Mouse (Mus musculus): Measurements from ENCODE around the gene Helq. TPM values are rescaled to one million over a fixed set of nuclear protein-coding genes. Genes with fewer than 3 reads are reported as not detected.

The Helq gene
- polyA plus RNA-seq, 1 experiment from 2014 or later = 12.9 TPM

GRCm38 (mm10) chr5:100832680-100833079 is 34.3 kb upstream of the Helq start:
- no peak for ATAC-seq (ENCODE audit: low FRiP score, low TSS enrichment)
- Histone ChIP-seq H3K9ac (replicated peaks; ENCODE audit: low read length) (no peak overlapping the region), H3K4me3 (ENCODE audit: low read length) (no peak overlapping the region), H3K27ac (ENCODE audit: low read length) (no peak overlapping the region), H3K4me2 (replicated peaks; ENCODE audit: low read depth, low read length) (no peak overlapping the region), H3K27me3 (ENCODE audit: insufficient read depth, low read length) (no peaks in the 10 kb centered on the region), H3K36me3 (ENCODE audit: insufficient read depth, low read length) (no peaks in the 10 kb centered on the region), H3K4me1 (ENCODE audit: insufficient read depth, low read length) (no peaks in the 10 kb centered on the region), H3K9me3 (ENCODE audit: low read length) (no peaks in the 10 kb centered on the region)
- WGBS = 80% methylated on average over 3 of the region's 3 CpGs

GRCm38 (mm10) chr5:100828701-100829100 is 30.3 kb upstream of the Helq start:
- no peak overlapping the region for H3K4me2 ChIP-seq (replicated peaks; ENCODE audit: low read depth, low read length)
- no peaks in the 10 kb centered on the region for H3K9me3 ChIP-seq (ENCODE audit: low read length)
- no peaks in the 10 kb centered on the region for H3K27me3 ChIP-seq (ENCODE audit: insufficient read depth, low read length)
- H3K4me3 ChIP-seq (ENCODE audit: low read length) = no peak overlapping the region
- WGBS = 73% methylated on average over 3 of the region's 3 CpGs
- no peaks in the 10 kb centered on the region for H3K4me1 ChIP-seq (ENCODE audit: insufficient read depth, low read length)
- no peak overlapping the region for H3K9ac ChIP-seq (replicated peaks; ENCODE audit: low read length)
- ATAC-seq (ENCODE audit: low FRiP score, low TSS enrichment) = no peak
- no peaks in the 10 kb centered on the region for H3K36me3 ChIP-seq (ENCODE audit: insufficient read depth, low read length)
- no peak overlapping the region for H3K27ac ChIP-seq (ENCODE audit: low read length)

- Histone ChIP-seq H3K9me3 (ENCODE audit: low read length) (no peaks in the 10 kb centered on the region), H3K36me3 (ENCODE audit: insufficient read depth, low read length) (no peaks in the 10 kb centered on the region), H3K4me3 (ENCODE audit: low read length) (no peak overlapping the region), H3K4me2 (replicated peaks; ENCODE audit: low read depth, low read length) (no peak overlapping the region), H3K9ac (replicated peaks; ENCODE audit: low read length) (no peak overlapping the region), H3K4me1 (ENCODE audit: insufficient read depth, low read length) (no peaks in the 10 kb centered on the region), H3K27me3 (ENCODE audit: insufficient read depth, low read length) (no peaks in the 10 kb centered on the region), H3K27ac (ENCODE audit: low read length) (no peak overlapping the region)
- 45% methylated on average over 7 of the region's 7 CpGs for WGBS
- no peak for ATAC-seq (ENCODE audit: low FRiP score, low TSS enrichment)
Observed at GRCm38 (mm10) chr5:100826531-100826930, 28.1 kb upstream of the Helq start.

- WGBS = 15% methylated on average over 2 of the region's 2 CpGs
Observed at GRCm38 (mm10) chr5:100825975-100826374, 27.6 kb upstream of the Helq start.

GRCm38 (mm10) chr5:100822826-100823225 is 24.4 kb upstream of the Helq start:
- 82% methylated on average over 7 of the region's 7 CpGs for WGBS
- Histone ChIP-seq H3K9me3 (ENCODE audit: low read length) (no peaks in the 10 kb centered on the region), H3K4me3 (ENCODE audit: low read length) (no peak overlapping the region), H3K36me3 (ENCODE audit: insufficient read depth, low read length) (no peaks in the 10 kb centered on the region), H3K27ac (ENCODE audit: low read length) (no peak overlapping the region), H3K4me1 (ENCODE audit: insufficient read depth, low read length) (peaks cover 4% of the 10 kb centered on the region; the same call in 1 of the 2 replicates), H3K9ac (replicated peaks; ENCODE audit: low read length) (no peak overlapping the region), H3K27me3 (ENCODE audit: insufficient read depth, low read length) (no peaks in the 10 kb centered on the region), H3K4me2 (replicated peaks; ENCODE audit: low read depth, low read length) (no peak overlapping the region)
- no peak for ATAC-seq (ENCODE audit: low FRiP score, low TSS enrichment)

More at GRCm38 (mm10) chr5:100825975-100826374, 27.6 kb upstream of the Helq start:
- no peak overlapping the region for H3K27ac ChIP-seq (ENCODE audit: low read length)
- H3K4me2 ChIP-seq (replicated peaks; ENCODE audit: low read depth, low read length) = no peak overlapping the region
- H3K36me3 ChIP-seq (ENCODE audit: insufficient read depth, low read length) = no peaks in the 10 kb centered on the region
- ATAC-seq (ENCODE audit: low FRiP score, low TSS enrichment) = no peak
- H3K4me3 ChIP-seq (ENCODE audit: low read length) = no peak overlapping the region
- no peaks in the 10 kb centered on the region for H3K27me3 ChIP-seq (ENCODE audit: insufficient read depth, low read length)
- no peaks in the 10 kb centered on the region for H3K4me1 ChIP-seq (ENCODE audit: insufficient read depth, low read length)
- no peaks in the 10 kb centered on the region for H3K9me3 ChIP-seq (ENCODE audit: low read length)
- H3K9ac ChIP-seq (replicated peaks; ENCODE audit: low read length) = no peak overlapping the region

GRCm38 (mm10) chr5:100821375-100821774 is 23.0 kb upstream of the Helq start:
- 82% methylated on average over 8 of the region's 8 CpGs for WGBS
- no peaks in the 10 kb centered on the region for H3K36me3 ChIP-seq (ENCODE audit: insufficient read depth, low read length)
- no peak overlapping the region for H3K27ac ChIP-seq (ENCODE audit: low read length)
- ATAC-seq (ENCODE audit: low FRiP score, low TSS enrichment) = no peak
- peaks cover 4% of the 10 kb centered on the region; the same call in 1 of the 2 replicates for H3K4me1 ChIP-seq (ENCODE audit: insufficient read depth, low read length)
- H3K4me2 ChIP-seq (replicated peaks; ENCODE audit: low read depth, low read length) = peak overlapping the region; percentile 78; the same call in 1 of the 2 replicates
- H3K9ac ChIP-seq (replicated peaks; ENCODE audit: low read length) = no peak overlapping the region
- no peaks in the 10 kb centered on the region for H3K9me3 ChIP-seq (ENCODE audit: low read length)
- H3K4me3 ChIP-seq (ENCODE audit: low read length) = no peak overlapping the region
- H3K27me3 ChIP-seq (ENCODE audit: insufficient read depth, low read length) = no peaks in the 10 kb centered on the region

- peak; percentile 98 for ATAC-seq (ENCODE audit: low FRiP score, low TSS enrichment)
- Histone ChIP-seq H3K4me1 (ENCODE audit: insufficient read depth, low read length) (peaks cover 4% of the 10 kb centered on the region; the same call in 1 of the 2 replicates), H3K4me2 (replicated peaks; ENCODE audit: low read depth, low read length) (peak within 1 kb of the TSS; percentile 78), H3K4me3 (ENCODE audit: low read length) (peak within 1 kb of the TSS; percentile 70), H3K9ac (replicated peaks; ENCODE audit: low read length) (peak within 1 kb of the TSS; percentile 90), H3K27me3 (ENCODE audit: insufficient read depth, low read length) (no peaks in the 10 kb centered on the region), H3K9me3 (ENCODE audit: low read length) (no peaks in the 10 kb centered on the region), H3K36me3 (ENCODE audit: insufficient read depth, low read length) (0 out of 2 replicates have a peak, but pooled peaks cover 3% of the 10 kb centered on the region), H3K27ac (ENCODE audit: low read length) (peak within 1 kb of the TSS; percentile 58)
- WGBS = under 1% methylated on average over 63 of the region's 63 CpGs
Observed at GRCm38 (mm10) chr5:100820483-100821184, 22.2 kb upstream of the Helq start, which contains the start of gene Abraxas1. Abraxas1 (minus strand) TSS chr5:100820965.

GRCm38 (mm10) chr5:100819568-100820480 is 21.4 kb upstream of the Helq start:
- peaks cover 4% of the 10 kb centered on the region; the same call in 1 of the 2 replicates for H3K4me1 ChIP-seq (ENCODE audit: insufficient read depth, low read length)
- no peaks in the 10 kb centered on the region for H3K9me3 ChIP-seq (ENCODE audit: low read length)
- 34% methylated on average over 16 of the region's 16 CpGs for WGBS
- H3K9ac ChIP-seq (replicated peaks; ENCODE audit: low read length) = peak overlapping the region; percentile 90
- ATAC-seq (ENCODE audit: low FRiP score, low TSS enrichment) = no peak
- peak overlapping the region; percentile 78 for H3K4me2 ChIP-seq (replicated peaks; ENCODE audit: low read depth, low read length)
- peaks cover 3% of the 10 kb centered on the region; the same call in 1 of the 2 replicates for H3K36me3 ChIP-seq (ENCODE audit: insufficient read depth, low read length)
- H3K27ac ChIP-seq (ENCODE audit: low read length) = peak overlapping the region; percentile 58; the same call in 1 of the 2 replicates
- peak overlapping the region; percentile 70 for H3K4me3 ChIP-seq (ENCODE audit: low read length)
- no peaks in the 10 kb centered on the region for H3K27me3 ChIP-seq (ENCODE audit: insufficient read depth, low read length)

- no peaks in the 10 kb centered on the region for H3K27me3 ChIP-seq (ENCODE audit: insufficient read depth, low read length)
- H3K4me3 ChIP-seq (ENCODE audit: low read length) = no peak overlapping the region
- H3K4me1 ChIP-seq (ENCODE audit: insufficient read depth, low read length) = peaks cover 4% of the 10 kb centered on the region; the same call in 1 of the 2 replicates
- ATAC-seq (ENCODE audit: low FRiP score, low TSS enrichment) = no peak
- H3K36me3 ChIP-seq (ENCODE audit: insufficient read depth, low read length) = peaks cover 11% of the 10 kb centered on the region; the same call in 1 of the 2 replicates
- no peak overlapping the region for H3K4me2 ChIP-seq (replicated peaks; ENCODE audit: low read depth, low read length)
- H3K9me3 ChIP-seq (ENCODE audit: low read length) = no peaks in the 10 kb centered on the region
- no peak overlapping the region for H3K9ac ChIP-seq (replicated peaks; ENCODE audit: low read length)
- 66% methylated on average over 4 of the region's 4 CpGs for WGBS
- no peak overlapping the region for H3K27ac ChIP-seq (ENCODE audit: low read length)
Observed at GRCm38 (mm10) chr5:100818341-100818740, 19.9 kb upstream of the Helq start.

Measured in kidney, embryonic 16.5 days (tissue).